Mouse (Mus musculus): ENCODE data around the gene Zfp36. TPM values are rescaled to one million over a fixed set of nuclear protein-coding genes. Genes with fewer than 3 reads are reported as not detected.

Gene Zfp36
- polyA plus RNA-seq, 2 experiments = 3.9 to 4.6 TPM

DNA sequence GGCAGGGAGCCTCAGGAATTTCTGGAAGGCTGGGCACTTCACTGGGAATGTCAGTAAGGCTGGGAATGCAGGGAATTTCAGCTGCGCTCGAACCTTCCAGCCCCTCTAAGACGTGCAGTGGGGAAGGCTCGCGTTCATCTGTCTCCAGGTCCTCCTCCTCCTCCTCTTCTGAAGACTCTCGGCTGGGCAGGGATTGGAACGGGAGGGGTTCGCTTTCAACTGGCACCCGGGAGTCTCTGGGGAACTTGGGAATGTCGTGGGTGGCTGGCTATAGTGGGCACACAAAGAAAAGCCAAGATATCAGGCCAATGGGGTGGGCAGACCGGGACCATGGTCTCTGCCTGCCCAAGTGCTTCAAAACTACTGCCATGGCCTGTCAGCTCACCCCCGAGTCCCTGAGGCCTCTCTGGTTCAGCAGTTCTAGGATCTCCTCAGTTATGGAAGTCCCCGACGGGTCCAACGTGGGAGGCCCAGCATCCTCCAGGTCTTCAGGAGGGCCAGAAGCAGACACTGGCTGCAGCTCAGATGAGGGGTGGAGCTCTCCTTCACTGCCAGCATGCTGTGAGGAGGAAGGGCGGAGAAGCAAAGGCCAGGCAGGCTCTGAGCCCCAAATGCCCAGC, 17.5 kb downstream of the Zfp36 start:
- Histone ChIP-seq H3K9me3 (ENCODE audit: control insufficient read depth, low read length) (no peaks in the 10 kb centered on the region), H3K4me1 (replicated peaks; ENCODE audit: control insufficient read depth in 2 of 2, insufficient read depth in 2 of 2, low read length in 1 of 2) (peaks cover 0 to 8% of the 10 kb centered on the region in 2 experiments; a peak in 2 of 4 replicates), H3K36me3 (replicated peaks; ENCODE audit: control insufficient read depth, insufficient read depth, low read depth) (no peaks in the 10 kb centered on the region), H3K4me3 (ENCODE audit: insufficient read depth in 1 of 2, low read depth in 2 of 2, low read length in 2 of 2) (no peak overlapping the region), H3K9ac (replicated peaks) (no peak overlapping the region), H3K4me2 (ENCODE audit: low read depth) (no peak overlapping the region), H3K27ac (no peak overlapping the region), H3K27me3 (ENCODE audit: control insufficient read depth, insufficient read depth, low read length) (no peaks in the 10 kb centered on the region)
- ATAC-seq (ENCODE audit: insufficient read depth) (no peak), DNase-seq (ENCODE audit: low read depth in 3 of 3, low spot score in 3 of 3) (no peak)
- TF ChIP-seq EP300 (IDR thresholded peaks at IDR 0.05; ENCODE audit: low read depth) (no peak), CTCF (IDR thresholded peaks at IDR 0.05; ENCODE audit: low read depth) (no peak)
- whole genome bisulfite sequencing (ENCODE audit: insufficient replicate concordance) = 75% methylated on average over 16 of the region's 16 CpGs

DNA sequence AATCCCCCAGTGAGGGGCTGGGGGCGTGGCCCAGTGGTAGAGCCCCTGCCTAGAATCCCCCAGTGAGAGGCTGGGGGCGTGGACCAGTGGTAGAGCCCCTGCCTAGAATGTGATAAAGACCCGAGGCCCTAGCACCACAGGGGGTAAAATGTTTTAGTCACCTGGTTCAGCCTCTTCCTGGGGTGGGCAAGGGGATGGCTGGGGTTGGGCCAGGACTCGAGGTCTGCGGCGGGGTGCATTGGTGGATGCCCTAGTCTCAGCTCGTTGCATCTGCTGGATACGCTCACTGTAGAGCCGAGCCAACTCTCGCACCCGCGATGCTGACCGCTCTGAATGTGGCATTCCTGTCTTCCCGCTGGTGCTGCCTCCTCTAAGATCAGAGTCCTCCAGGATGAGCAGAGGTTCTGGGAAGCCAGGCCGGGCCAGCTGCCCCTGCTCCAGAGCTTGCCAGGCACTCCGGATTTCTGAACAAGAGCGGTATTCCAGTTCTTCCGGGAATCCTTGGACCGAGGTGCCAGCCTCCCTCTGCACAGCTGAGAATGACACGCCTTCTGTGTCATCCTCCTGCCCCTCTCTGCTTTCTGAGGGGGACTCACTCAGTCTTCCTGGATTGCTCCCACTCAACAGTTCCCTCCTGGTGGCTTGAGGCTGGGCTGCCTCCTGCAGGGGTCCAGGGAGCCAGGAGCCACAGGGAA, 18.3 kb downstream of the Zfp36 start:
- TF ChIP-seq EP300 (IDR thresholded peaks at IDR 0.05; ENCODE audit: low read depth) (no peak), CTCF (IDR thresholded peaks at IDR 0.05; ENCODE audit: low read depth) (no peak)
- Histone ChIP-seq H3K36me3 (replicated peaks; ENCODE audit: control insufficient read depth, insufficient read depth, low read depth) (no peaks in the 10 kb centered on the region), H3K27ac (no peak overlapping the region), H3K4me3 (ENCODE audit: insufficient read depth in 1 of 2, low read depth in 2 of 2, low read length in 2 of 2) (no peak overlapping the region), H3K4me1 (replicated peaks; ENCODE audit: control insufficient read depth in 2 of 2, insufficient read depth in 2 of 2, low read length in 1 of 2) (peaks cover 0 to 10% of the 10 kb centered on the region in 2 experiments; a peak in 3 of 4 replicates), H3K9ac (replicated peaks) (no peak overlapping the region), H3K4me2 (ENCODE audit: low read depth) (no peak overlapping the region), H3K9me3 (ENCODE audit: control insufficient read depth, low read length) (no peaks in the 10 kb centered on the region), H3K27me3 (ENCODE audit: control insufficient read depth, insufficient read depth, low read length) (no peaks in the 10 kb centered on the region)
- ATAC-seq (ENCODE audit: insufficient read depth) (no peak), DNase-seq (ENCODE audit: low read depth in 3 of 3, low spot score in 3 of 3) (no peak)
- 79% methylated on average over 19 of the region's 20 CpGs for WGBS (ENCODE audit: insufficient replicate concordance)

DNA sequence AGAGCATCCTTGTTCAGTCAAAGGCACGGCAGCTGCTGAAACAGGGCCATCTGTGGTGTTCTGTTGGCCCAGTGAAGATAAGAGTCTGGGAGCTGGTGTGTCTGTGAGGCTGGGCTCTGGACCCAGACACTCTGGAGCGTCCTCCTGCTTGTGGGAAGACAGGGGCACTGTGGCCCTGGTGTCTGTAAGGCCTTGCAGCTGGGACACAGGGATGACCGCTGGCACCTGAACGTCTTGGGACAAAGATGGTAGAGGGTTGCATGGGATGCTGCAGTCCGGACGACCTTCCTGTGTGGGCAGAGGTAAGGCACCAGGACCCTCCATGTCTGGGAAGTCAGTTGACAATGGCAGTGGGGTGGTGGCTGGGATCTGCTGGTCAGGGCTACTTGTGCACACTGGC, 19.8 kb downstream of the Zfp36 start:
- no peaks in the 10 kb centered on the region for H3K27me3 ChIP-seq (ENCODE audit: control insufficient read depth, insufficient read depth, low read length)
- no peaks in the 10 kb centered on the region for H3K9me3 ChIP-seq (ENCODE audit: control insufficient read depth, low read length)
- DNase-seq (ENCODE audit: low read depth in 3 of 3, low spot score in 3 of 3) = no peak
- H3K9ac ChIP-seq (replicated peaks) = no peak overlapping the region
- H3K36me3 ChIP-seq (replicated peaks; ENCODE audit: control insufficient read depth, insufficient read depth, low read depth) = no peaks in the 10 kb centered on the region
- no peak overlapping the region for H3K4me2 ChIP-seq (ENCODE audit: low read depth)
- peaks cover 0 to 10% of the 10 kb centered on the region in 2 experiments; a peak in 3 of 4 replicates for H3K4me1 ChIP-seq (replicated peaks; ENCODE audit: control insufficient read depth in 2 of 2, insufficient read depth in 2 of 2, low read length in 1 of 2)
- no peak for ATAC-seq (ENCODE audit: insufficient read depth)
- no peak overlapping the region for H3K27ac ChIP-seq
- 74% methylated on average over 6 of the region's 6 CpGs for WGBS (ENCODE audit: insufficient replicate concordance)
- no peak overlapping the region for H3K4me3 ChIP-seq (ENCODE audit: insufficient read depth in 1 of 2, low read depth in 2 of 2, low read length in 2 of 2)
- no peak for TF ChIP-seq CTCF (IDR thresholded peaks at IDR 0.05; ENCODE audit: low read depth)
- TF ChIP-seq EP300 (IDR thresholded peaks at IDR 0.05; ENCODE audit: low read depth) = no peak

DNA sequence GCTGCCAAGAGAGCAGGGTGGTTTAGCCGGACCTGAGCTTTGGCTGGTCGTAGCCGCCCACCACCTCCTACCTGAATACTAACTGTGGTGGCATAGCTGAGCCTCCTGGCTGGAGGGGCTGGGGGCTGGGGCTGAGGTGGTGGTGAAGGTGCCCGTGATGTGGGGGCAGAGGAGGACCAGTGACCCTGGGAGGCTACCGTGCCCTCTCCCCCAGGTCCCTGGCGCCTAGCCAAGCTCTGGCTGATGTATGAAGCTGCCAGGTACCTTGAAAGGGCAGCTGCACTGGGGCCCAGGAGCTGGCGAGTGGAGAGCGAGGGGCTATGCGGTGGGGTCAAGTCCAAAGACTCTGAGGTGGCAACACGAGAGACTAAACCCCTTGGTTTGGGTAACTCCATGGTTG, 20.2 kb downstream of the Zfp36 start:
- WGBS (ENCODE audit: insufficient replicate concordance) = 72% methylated on average over 10 of the region's 10 CpGs

GRCm38 (mm10) chr7:28358431-28358830, 21.6 kb downstream of the Zfp36 start:
- Histone ChIP-seq H3K27ac (no peak overlapping the region), H3K9me3 (ENCODE audit: control insufficient read depth, low read length) (no peaks in the 10 kb centered on the region), H3K4me3 (ENCODE audit: insufficient read depth in 1 of 2, low read depth in 2 of 2, low read length in 2 of 2) (no peak overlapping the region), H3K4me1 (replicated peaks; ENCODE audit: control insufficient read depth in 2 of 2, insufficient read depth in 2 of 2, low read length in 1 of 2) (peaks cover 0 to 10% of the 10 kb centered on the region in 2 experiments; a peak in 3 of 4 replicates), H3K27me3 (ENCODE audit: control insufficient read depth, insufficient read depth, low read length) (no peaks in the 10 kb centered on the region), H3K4me2 (ENCODE audit: low read depth) (no peak overlapping the region), H3K36me3 (replicated peaks; ENCODE audit: control insufficient read depth, insufficient read depth, low read depth) (peaks cover 15% of the 10 kb centered on the region), H3K9ac (replicated peaks) (no peak overlapping the region)
- WGBS (ENCODE audit: insufficient replicate concordance) = 55% methylated on average over 7 of the region's 7 CpGs
- DNase-seq (ENCODE audit: low read depth in 3 of 3, low spot score in 3 of 3) (no peak), ATAC-seq (ENCODE audit: insufficient read depth) (no peak)
- TF ChIP-seq CTCF (IDR thresholded peaks at IDR 0.05; ENCODE audit: low read depth) (no peak), EP300 (IDR thresholded peaks at IDR 0.05; ENCODE audit: low read depth) (no peak)

More for the DNA sequence above, 20.2 kb downstream of the Zfp36 start:
- Histone ChIP-seq H3K4me1 (replicated peaks; ENCODE audit: control insufficient read depth in 2 of 2, insufficient read depth in 2 of 2, low read length in 1 of 2) (peaks cover 0 to 10% of the 10 kb centered on the region in 2 experiments; a peak in 3 of 4 replicates), H3K36me3 (replicated peaks; ENCODE audit: control insufficient read depth, insufficient read depth, low read depth) (peaks cover 2% of the 10 kb centered on the region; the same call in 1 of the 2 replicates), H3K9me3 (ENCODE audit: control insufficient read depth, low read length) (no peaks in the 10 kb centered on the region), H3K27me3 (ENCODE audit: control insufficient read depth, insufficient read depth, low read length) (no peaks in the 10 kb centered on the region), H3K27ac (no peak overlapping the region), H3K4me2 (ENCODE audit: low read depth) (no peak overlapping the region), H3K4me3 (ENCODE audit: insufficient read depth in 1 of 2, low read depth in 2 of 2, low read length in 2 of 2) (no peak overlapping the region), H3K9ac (replicated peaks) (no peak overlapping the region)
- no peak for ATAC-seq (ENCODE audit: insufficient read depth)
- no peak for TF ChIP-seq CTCF (IDR thresholded peaks at IDR 0.05; ENCODE audit: low read depth)
- no peak for TF ChIP-seq EP300 (IDR thresholded peaks at IDR 0.05; ENCODE audit: low read depth)
- no peak for DNase-seq (ENCODE audit: low read depth in 3 of 3, low spot score in 3 of 3)
